Mouse (Mus musculus) spleen, adult 12 weeks (tissue): ENCODE data around the gene Mmp14.

Source experiments
- DNase-seq: peaks from one replicate; pipeline ENCODE4 v3.0.0; 2022; ENCODE audit warnings: low spot score

Gene Mmp14

DNA sequence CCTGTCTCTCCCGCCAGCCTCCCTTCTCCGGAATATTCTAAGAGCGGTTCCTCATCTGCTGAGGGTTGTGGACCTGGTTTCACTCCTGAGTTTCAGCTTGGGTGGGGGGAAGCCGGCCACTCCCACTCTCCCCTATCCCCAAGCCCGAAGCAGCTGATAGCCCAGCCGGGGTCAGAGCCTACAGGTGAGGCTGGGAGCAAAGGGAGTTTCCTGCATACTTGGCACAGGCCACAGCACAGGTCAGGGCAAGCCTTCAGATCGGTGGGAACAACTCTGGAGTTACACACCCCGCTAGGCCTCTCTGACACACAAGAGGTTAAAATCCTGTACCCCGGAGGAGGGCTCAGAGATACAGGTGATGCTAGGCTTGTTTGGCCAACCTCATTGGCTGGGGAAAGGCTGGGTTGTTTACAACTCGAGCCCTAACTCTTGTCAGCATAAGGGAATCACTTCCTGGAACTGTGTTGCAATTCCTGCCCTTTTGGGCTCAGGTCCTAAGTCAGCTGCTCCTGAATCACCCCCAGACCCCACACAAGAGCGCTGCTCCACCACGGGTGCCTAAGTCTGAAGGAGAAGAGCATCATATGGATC is 2.6 kb downstream of the Mmp14 start:
- no peak for DNase-seq

- DNase-seq, result no peak
These were observed 3.9 kb downstream of the Mmp14 start for GRCm38 (mm10) chr14:54435194-54435918.

DNA sequence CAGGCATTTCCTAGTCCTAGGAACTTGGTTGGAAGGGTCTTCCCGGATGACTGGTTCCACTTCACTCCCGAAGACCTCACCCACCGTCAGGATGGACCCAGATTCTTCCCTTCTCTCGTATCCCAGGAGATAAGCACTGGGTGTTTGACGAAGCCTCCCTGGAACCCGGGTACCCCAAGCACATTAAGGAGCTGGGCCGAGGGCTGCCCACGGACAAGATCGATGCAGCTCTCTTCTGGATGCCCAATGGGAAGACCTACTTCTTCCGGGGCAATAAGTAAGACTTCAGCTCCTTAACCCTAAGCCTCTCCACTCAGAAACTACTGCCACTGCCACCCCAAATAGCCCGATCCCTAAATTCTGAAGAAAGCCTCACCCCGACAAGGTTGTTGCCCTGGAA is 7.7 kb downstream of the Mmp14 start:
- no peak for DNase-seq

- DNase-seq, result no peak
These were observed 8.2 kb downstream of the Mmp14 start for GRCm38 (mm10) chr14:54439610-54440009.

GRCm38 (mm10) chr14:54440538-54440937 is 9.1 kb downstream of the Mmp14 start:
- DNase-seq, result no peak

GRCm38 (mm10) chr14:54441365-54441764 is 10.0 kb downstream of the Mmp14 start:
- no peak for DNase-seq

DNA sequence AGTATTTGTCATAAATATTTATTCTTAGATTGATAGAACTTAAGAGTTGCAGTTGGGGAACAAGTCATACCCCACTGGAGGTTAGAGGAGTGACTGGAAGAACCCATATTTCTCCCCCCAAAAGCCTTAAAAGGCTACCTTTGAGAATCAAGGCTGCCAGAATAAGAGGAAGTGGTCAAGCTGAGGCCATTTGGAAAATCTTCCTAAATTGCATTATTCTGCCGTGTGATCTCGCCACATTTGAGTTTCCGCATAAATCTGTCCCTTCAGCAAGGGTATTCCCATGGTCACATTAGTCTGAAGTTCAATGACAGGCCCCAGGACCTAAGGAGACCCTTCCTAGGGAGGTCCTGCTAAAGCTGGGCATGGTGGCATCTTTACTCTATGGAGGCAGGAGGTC is 11.1 kb downstream of the Mmp14 start:
- DNase-seq, result no peak

DNA sequence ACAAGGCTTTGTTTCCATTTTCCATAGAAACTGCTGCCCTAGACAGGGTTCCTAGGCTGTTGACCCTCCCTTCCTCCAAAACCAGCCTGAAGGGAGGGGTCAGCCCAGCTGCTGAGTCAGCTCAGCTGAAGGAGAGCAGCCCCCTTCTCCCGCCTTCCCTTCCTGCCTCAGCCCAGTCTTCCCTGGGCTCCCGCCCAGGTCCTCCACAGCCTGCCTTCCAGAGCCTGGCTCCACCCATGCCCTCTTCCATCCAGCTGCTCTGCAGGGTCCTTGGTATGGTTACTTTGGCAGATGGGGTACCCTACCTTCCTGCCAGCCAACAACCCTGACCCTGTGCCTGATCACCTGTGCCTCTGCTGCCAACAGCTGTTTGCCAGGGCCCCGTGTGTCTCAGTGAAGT is 11.8 kb downstream of the Mmp14 start:
- DNase-seq, result no peak

DNA sequence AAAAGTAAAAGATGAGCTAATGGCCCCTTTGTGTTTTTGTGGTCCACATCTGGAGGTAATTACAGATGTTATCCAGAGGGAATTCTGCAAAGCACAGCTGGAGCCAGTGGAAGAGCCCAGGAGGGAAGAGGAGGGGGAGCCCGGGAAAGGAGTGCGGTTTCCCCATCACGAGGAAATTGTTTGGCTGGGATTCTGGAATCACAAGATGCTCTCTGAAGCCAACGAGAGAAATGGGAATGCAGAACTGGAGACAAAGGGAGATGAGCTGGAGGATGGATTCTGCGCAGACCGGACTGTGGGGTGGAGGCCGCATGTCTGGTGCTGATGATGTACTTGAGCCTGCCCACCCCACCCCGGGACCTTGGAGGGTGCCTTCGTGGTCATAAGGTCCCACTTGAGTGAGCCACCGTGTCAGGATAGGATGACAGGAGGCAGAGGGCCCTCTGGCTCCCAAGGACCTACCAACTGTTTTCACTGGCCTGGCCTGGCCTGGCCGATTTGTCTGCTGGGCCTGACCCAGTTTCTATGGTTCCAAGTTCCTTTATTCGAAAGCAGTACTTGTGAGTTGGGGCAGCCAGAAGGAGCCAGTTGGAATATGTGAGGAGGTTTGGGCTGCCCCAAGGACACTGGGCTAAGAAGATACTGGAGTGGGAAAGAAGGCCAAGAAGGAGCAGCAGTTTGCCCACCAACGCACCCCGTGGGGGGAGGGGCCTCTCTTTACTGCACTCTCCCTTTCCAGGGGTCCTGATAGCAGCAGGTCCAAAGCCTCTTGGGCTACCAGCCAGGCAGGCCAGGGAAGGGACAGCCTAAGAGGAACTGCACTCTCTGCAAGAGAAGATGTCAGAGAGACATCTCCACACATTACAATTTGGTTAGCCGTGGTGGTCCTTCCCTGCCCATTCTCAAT is 12.6 kb downstream of the Mmp14 start:
- DNase-seq, result no peak

GRCm38 (mm10) chr14:54445476-54445875 is 14.1 kb downstream of the Mmp14 start:
- no peak for DNase-seq

DNA sequence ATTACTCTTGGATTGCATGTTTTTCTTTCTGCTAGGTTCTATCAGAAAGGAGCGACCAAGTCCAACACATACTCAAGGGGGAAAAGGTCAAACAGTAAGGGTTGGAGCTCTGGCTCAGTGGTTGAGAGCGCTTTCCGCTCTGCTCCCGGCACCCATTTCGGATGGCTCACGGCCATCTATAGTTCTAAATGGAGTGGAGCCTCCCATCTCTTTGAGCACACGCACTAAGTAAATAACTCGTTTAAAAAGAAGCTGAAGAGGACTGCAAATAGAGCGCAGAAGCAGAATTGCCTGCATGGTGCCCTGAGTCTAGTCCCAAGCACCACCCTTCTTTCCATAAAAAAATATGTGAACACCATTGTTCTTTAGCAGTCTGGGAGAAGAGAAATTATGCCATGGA is 22.2 kb downstream of the Mmp14 start:
- no peak for DNase-seq

DNA sequence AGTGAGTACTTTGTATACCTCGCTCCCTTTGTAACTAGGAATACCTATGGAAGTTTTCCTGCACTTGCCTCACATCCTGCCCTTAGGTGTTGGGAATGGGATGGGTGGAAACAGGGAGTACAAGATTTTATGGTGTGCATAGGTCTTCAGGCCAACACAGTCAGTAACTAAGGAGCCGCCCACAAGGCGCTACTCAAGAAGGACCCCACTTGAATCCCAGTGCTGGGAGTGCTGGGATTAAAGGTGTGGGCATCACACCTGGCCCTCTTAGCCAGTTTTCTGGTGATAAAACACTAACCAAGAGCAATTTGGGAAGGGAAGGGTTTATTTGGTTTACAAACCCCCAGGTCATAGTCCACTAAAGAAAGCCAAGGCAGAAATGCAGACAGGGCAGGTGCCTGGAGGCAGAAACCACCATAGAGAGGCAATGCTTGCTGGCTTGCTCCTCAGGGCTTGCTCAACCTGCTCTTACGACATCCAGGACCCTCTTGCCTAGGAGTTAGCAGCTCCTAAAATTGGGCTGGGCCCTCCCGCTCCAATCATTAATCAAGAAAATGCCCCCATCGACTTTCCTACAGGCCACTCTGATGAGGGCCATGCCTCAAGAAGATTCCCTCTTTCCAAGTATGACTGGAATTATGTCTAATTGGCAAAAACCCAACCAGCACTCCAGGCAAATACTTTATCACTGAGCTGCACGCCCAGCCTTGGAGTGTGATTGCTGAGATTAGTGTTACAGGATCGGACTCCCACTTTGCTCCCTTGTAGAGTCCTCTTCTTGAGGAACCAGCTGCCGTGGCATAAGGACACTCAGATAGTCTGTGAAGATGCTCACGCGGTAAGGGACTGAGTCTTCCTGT is 23.5 kb downstream of the Mmp14 start:
- DNase-seq, result no peak

DNA sequence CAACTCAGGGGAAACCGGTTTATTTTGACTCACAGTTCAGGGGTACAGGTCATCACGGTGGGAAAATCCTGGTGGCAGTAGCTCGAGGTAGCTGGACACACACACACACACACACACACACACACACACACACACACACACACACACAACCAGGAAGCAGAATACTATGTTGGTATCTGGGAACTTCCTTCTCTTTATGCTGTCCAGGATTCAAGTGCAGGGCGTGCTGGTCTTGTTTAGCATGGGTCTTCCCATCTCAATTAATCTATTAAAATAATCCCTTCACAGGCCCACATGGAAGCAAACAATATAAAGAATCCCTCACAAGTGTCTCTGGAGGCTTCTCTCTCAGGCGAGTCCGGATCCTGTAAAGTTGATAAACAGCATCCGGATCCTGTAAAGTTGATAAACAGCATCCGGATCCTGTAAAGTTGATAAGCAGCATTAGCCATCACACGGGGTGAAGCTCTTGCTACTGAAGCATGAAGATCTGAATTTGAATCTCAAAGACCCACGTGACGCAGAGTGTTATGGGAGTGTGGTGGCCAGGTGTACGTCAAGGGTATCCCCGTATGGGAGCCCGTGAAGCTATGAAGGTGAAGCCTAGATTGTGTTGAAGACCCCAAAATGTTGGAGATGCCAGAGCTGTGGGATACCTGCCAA is 26.6 kb downstream of the Mmp14 start:
- no peak for DNase-seq

- DNase-seq, result no peak
These were observed 30.7 kb downstream of the Mmp14 start for GRCm38 (mm10) chr14:54462146-54462545.

GRCm38 (mm10) chr14:54463108-54463958 is 31.9 kb downstream of the Mmp14 start:
- DNase-seq, result no peak

DNA sequence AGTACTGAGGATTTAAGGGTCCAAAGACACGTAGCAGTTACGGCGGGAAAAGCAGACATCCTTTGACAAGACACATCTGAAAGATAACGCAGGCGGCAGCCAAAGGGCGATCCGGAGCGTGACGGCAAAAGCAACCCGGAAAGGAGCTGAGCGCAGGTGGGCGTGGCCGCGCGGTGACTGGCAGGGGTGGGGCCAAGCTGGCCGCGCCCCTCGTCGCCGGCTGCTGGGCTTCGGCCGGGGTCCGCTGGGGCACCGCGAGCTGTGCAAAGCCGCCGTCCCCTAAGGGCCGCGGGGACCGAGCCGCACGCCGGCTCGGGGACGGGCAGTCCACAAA is 32.5 kb downstream of the Mmp14 start, which contains the start of gene Lrp10:
TSS of gene Lrp10 (plus strand) at position 179 of the 334 bp plus-strand sequence.
- DNase-seq, result peak; percentile 89

GRCm38 (mm10) chr14:54464293-54465005 is 33.0 kb downstream of the Mmp14 start:
- DNase-seq, result peak; percentile 72

DNA sequence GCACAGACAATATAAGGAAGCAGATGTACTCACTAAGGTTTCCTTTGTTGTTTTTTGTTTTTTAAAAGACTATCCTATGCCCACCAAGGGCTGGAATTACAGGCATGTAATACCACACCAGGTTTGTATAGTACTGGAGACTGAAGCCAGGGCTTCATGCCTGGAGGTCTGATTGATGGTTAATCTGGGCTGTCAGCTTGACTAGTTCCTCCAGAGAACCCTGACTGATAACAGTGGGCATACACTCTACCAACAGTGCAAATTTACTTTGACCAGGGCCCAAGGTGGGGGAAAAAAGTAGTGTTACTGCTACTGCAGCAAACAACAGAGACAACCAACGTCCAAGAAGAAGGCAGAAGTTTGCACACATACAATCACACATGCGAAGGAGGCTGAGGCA is 40.1 kb downstream of the Mmp14 start:
- no peak for DNase-seq

DNA sequence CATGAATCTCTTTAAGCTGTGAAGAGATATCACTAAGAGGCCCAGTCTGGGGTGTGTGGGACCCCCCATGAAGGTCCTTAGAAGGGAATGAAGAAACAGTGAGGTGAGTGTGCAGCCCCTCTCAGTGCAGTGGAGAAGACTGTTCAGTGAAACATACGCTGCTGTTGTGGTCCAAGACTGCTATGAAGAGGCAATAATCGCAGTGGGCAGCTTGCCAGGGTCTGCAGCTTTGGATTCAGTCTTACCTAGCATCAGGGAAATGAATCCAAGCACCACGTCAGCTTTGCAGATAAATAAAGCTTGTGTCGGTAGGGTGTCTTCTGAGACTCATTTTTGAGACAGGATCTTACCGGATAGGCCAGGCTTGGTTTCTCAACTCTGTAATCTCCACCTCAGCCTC is 41.3 kb downstream of the Mmp14 start:
- no peak for DNase-seq

DNA sequence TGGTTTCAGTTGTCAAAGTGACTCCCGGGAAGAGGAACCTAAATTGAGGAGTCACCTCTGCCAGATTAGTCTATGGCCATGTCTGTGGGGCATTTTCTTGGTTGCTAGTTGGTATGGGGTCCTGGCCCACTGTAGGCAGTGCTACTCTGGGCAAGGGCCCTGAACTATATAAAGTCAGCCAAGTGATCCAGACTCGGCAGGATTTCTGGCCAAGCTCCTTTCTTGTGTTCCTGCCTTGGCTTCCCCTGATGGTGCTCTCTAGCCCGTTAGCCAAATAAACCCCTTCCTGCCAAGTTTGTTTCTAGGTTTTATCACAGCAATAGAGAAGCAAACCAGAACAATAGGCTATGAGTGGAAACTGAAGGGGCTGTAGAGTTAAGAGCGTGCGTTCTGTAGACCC is 43.3 kb downstream of the Mmp14 start:
- no peak for DNase-seq
